Comparison of ENCODE assay signal across 1 mouse cellular context in the genomic region with DNA sequence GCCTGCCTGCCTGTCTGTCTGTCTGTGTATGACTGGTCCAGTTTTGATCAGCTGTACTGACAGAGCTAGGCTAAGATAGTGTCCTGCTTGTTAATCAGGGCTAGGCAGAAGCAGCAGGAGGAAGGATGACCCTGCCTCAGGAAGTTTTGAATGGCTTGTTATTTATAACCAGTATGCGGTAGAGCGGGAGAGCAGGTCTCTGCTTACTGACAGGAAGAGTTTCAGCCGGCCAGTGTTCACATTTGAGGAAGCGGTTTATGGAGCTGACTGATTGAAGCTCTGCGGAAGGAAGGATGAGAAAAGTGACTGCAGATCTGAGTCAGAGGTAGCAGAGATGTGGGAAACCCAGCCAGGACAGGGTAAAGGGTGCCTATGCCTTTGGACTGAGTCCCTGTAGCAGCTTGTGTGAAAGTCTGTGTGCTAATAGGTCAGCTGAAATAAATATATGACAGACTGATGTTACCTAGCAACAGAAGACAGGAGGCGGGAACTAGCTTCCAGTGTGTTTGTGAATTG.
TF ChIP-seq lines count a peak whose summit lies in the region.

No protein-coding gene starts in this region.

TF ChIP-seq in MEL, 35 proteins besides CTCF, POLR2A, EP300 and RAD21 (continued from another document):
- TF ChIP-seq MYB (IDR thresholded peaks at IDR 0.05; ENCODE audit: low read depth, low read length) (no peak), MAFK (IDR thresholded peaks at IDR 0.05; ENCODE audit: borderline replicate concordance, low read depth, low read length) (no peak), JUND (IDR thresholded peaks at IDR 0.05; ENCODE audit: low read depth, low read length) (no peak), NELFE (IDR thresholded peaks at IDR 0.05; ENCODE audit: low read depth, low read length) (no peak), TAL1 (IDR thresholded peaks at IDR 0.05; ENCODE audit: low read length) (peak; percentile 72), ZMIZ1 (IDR thresholded peaks at IDR 0.05; ENCODE audit: low read depth, low read length) (no peak), USF2 (IDR thresholded peaks at IDR 0.05; ENCODE audit: borderline replicate concordance in 1 of 2, insufficient read depth in 1 of 2, low read depth in 1 of 2, low read length in 2 of 2) (no peak), TCF12 (IDR thresholded peaks at IDR 0.05; ENCODE audit: low read depth, low read length) (peak; percentile 38; the same call in 1 of the 2 replicates), USF1 (IDR thresholded peaks at IDR 0.05; ENCODE audit: low read depth, low read length) (no peak), RCOR1 (IDR thresholded peaks at IDR 0.05; ENCODE audit: low read depth, low read length) (peak; percentile 54), ZKSCAN1 (IDR thresholded peaks at IDR 0.05; ENCODE audit: low read depth, low read length) (no peak), ELF1 (IDR thresholded peaks at IDR 0.05; ENCODE audit: low read depth, low read length) (peak; percentile 36; the same call in 1 of the 2 replicates), MEF2A (IDR thresholded peaks at IDR 0.05; ENCODE audit: extremely low read depth, insufficient replicate concordance, low read depth, low read length, poor library complexity, severe bottlenecking) (no peak), SMC3 (IDR thresholded peaks at IDR 0.05; ENCODE audit: low read depth, low read length) (no peak), CHD1 (IDR thresholded peaks at IDR 0.05; ENCODE audit: low read depth, low read length) (no peak), POLR2AphosphoS2 (IDR thresholded peaks at IDR 0.05; ENCODE audit: low read length) (no peak), ZC3H11A (IDR thresholded peaks at IDR 0.05; ENCODE audit: low read depth, low read length) (no peak), ZNF384 (IDR thresholded peaks at IDR 0.05; ENCODE audit: low read depth, low read length) (no peak), ETS1 (IDR thresholded peaks at IDR 0.05; ENCODE audit: low read depth, low read length) (peak; percentile 64; the same call in 1 of the 2 replicates), MYC (IDR thresholded peaks at IDR 0.05; ENCODE audit: low read depth, low read length) (no peak)
